Mouse (Mus musculus) kidney, postnatal 36 days (tissue): ENCODE results near the gene Ttll10.
A peak's percentile ranks its signal among the peaks of the same experiment; 100 is the strongest.

Experiments
- DNase-seq, 2 experiments: peaks; one replicate each; pipeline ENCODE4 v3.0.0; 2021 to 2022; ENCODE audit warnings: mixed read lengths in 2 of 2

Ttll10 gene

GRCm38 (mm10) chr4:156024184-156024583 is 35.0 kb downstream of the Ttll10 start:
- no peak for DNase-seq

GRCm38 (mm10) chr4:156023520-156023919 is 35.7 kb downstream of the Ttll10 start:
- no peak for DNase-seq

GRCm38 (mm10) chr4:156021942-156022419 is 37.2 kb downstream of the Ttll10 start:
- no peak for DNase-seq

- DNase-seq = no peak
These were observed 37.8 kb downstream of the Ttll10 start for GRCm38 (mm10) chr4:156021381-156021780.

- DNase-seq = peak in 1 of 2 experiments; percentile 33
These were observed 39.4 kb downstream of the Ttll10 start for GRCm38 (mm10) chr4:156019771-156020170.

GRCm38 (mm10) chr4:156014436-156014835 is 44.8 kb downstream of the Ttll10 start:
- no peak for DNase-seq

GRCm38 (mm10) chr4:156013637-156014036 is 45.6 kb downstream of the Ttll10 start, which contains the start of gene Tnfrsf4:
Gene Tnfrsf4 (plus strand): TSS chr4:156013843.
- DNase-seq = no peak

- DNase-seq = no peak
These were observed 50.8 kb downstream of the Ttll10 start for GRCm38 (mm10) chr4:156008369-156008768.

GRCm38 (mm10) chr4:156004109-156004508 is 55.1 kb downstream of the Ttll10 start:
- no peak for DNase-seq

GRCm38 (mm10) chr4:155993606-155994005 is 65.6 kb downstream of the Ttll10 start:
- no peak for DNase-seq

GRCm38 (mm10) chr4:155992906-155993547 is 66.2 kb downstream of the Ttll10 start:
- DNase-seq = peak; percentile 97 to 98

- DNase-seq = peak; percentile 82 to 89
These were observed 66.8 kb downstream of the Ttll10 start, which contains the start of the genes B3galt6 and Sdf4 for GRCm38 (mm10) chr4:155992241-155992905. Gene B3galt6 (minus strand): TSS chr4:155992649. Gene Sdf4 (plus strand): TSS chr4:155992872.

- DNase-seq = no peak
These were observed 67.3 kb downstream of the Ttll10 start for GRCm38 (mm10) chr4:155991908-155992230.

GRCm38 (mm10) chr4:155991211-155991907 is 67.9 kb downstream of the Ttll10 start:
- peak in 1 of 2 experiments; percentile 12 for DNase-seq
